Mouse (Mus musculus): ENCODE results near the gene Bmp2k. TPM values are rescaled to one million over a fixed set of nuclear protein-coding genes. Genes with fewer than 3 reads are reported as not detected.

Bmp2k gene
- total and polyA plus RNA-seq, 3 experiments: 7.9 to 9.1 (median 8.9) TPM

DNA sequence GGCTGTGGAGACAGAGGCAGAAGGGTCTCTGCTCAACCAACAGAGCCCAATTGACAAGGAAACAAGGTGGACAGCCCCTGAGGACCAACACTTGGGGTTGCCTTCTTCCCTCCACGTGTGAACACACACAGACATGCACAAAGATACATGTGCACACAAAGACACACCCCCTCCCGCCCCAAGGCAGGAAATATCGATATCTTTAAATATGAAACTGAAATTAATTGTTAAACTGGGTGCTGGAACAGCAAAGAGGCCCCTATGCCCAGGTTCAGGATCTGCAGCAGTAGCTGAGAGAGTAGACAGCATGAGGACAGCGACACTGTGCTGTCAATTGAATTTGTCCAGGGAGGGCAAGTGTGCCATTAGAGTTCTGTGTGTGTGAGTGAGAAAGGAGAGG lies 68.3 kb downstream of the Bmp2k start:
- H3K27me3 ChIP-seq (replicated peaks): no peaks in the 10 kb centered on the region
- DNase-seq (ENCODE audit: extremely low read depth): no peak
- no peaks in the 10 kb centered on the region for H3K79me2 ChIP-seq (replicated peaks; ENCODE audit: control insufficient read depth, extremely low read depth, insufficient read depth, poor library complexity, severe bottlenecking)
- H3K4me2 ChIP-seq (ENCODE audit: insufficient read depth, low read depth, poor library complexity, severe bottlenecking): no peak overlapping the region
- H3K9ac ChIP-seq (ENCODE audit: insufficient read depth, low read depth): no peak overlapping the region
- no peaks in the 10 kb centered on the region for H3K9me3 ChIP-seq (replicated peaks; ENCODE audit: low read length)
- dilution Hi-C loops (cut with MboI; ENCODE audit: extremely low pct_ligation_motif_present, extremely low pct_unique_long_range_greater_than_20kb, low sequenced_read_pairs) (no loop called here), in situ Hi-C loops (cut with MboI; ENCODE audit: low pct_ligation_motif_present, low pct_unique_long_range_greater_than_20kb, low sequenced_read_pairs) (no loop called here)
- H3K4me1 ChIP-seq (ENCODE audit: control insufficient read depth in 1 of 2, insufficient read depth in 2 of 2): no peaks in the 10 kb centered on the region
- H3K27ac ChIP-seq (ENCODE audit: insufficient read depth, low read depth): no peak overlapping the region
- no peak for TF ChIP-seq MEF2A (IDR thresholded peaks at IDR 0.05; ENCODE audit: borderline replicate concordance, low read depth, low read length)
- TF ChIP-seq MAFK (IDR thresholded peaks at IDR 0.05; ENCODE audit: insufficient replicate concordance, low read length): no peak
- TF ChIP-seq NRF1 (IDR thresholded peaks at IDR 0.05; ENCODE audit: low read depth, low read length): no peak
- TF ChIP-seq ZNF384 (IDR thresholded peaks at IDR 0.05; ENCODE audit: low read depth, low read length): no peak
- no peak for TF ChIP-seq GABPA (IDR thresholded peaks at IDR 0.05; ENCODE audit: insufficient replicate concordance, low read depth, low read length)
- no peak for TF ChIP-seq EP300 (IDR thresholded peaks at IDR 0.05; ENCODE audit: low read length)
- TF ChIP-seq JUN (IDR thresholded peaks at IDR 0.05; ENCODE audit: insufficient read depth, low read depth, low read length): no peak
- peaks cover 66 to 83% of the 10 kb centered on the region in 2 experiments for H3K36me3 ChIP-seq (replicated peaks in 1 of 2; ENCODE audit: control insufficient read depth in 1 of 2, insufficient read depth in 1 of 2, low read length in 1 of 2)
- no peak overlapping the region for H3K4me3 ChIP-seq (replicated peaks in 1 of 3; ENCODE audit: low read depth in 2 of 3, low read length in 2 of 3, poor library complexity in 1 of 3)

DNA sequence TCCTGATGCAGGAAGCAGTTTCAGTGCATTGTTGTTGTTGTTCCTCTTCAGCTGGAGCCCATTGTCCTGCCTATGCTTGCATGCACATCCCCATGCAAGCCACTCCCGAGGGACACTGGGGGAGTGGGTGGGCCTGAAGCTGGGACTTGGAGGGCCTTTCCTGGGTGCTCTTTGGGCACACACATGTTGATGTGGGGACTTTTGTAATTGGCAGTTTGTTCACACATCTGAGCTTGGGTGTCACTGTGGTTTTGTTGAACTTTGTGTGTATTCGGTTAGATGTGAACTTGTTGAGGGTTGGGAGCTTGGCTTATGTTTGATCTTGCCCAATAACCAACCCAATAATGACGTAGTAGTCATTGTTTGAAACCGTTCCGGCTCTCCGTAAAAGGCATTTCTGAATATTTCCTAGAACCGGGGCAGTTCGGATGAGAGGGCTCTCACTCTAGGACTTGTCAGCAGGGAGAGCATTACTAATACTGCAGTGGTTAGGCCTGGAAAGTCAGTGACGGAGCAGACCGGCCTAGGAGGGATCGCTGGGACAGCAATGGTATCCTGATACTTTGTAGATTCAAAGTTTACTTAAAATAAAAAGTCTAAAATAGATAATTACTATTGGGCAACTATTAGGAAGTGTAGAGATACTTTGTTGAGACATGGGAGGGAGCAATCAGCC lies 78.1 kb downstream of the Bmp2k start:
- H3K4me2 ChIP-seq (ENCODE audit: insufficient read depth, low read depth, poor library complexity, severe bottlenecking): no peak overlapping the region
- in situ Hi-C loops (cut with MboI; ENCODE audit: low pct_ligation_motif_present, low pct_unique_long_range_greater_than_20kb, low sequenced_read_pairs) (no loop called here), dilution Hi-C loops (cut with MboI; ENCODE audit: extremely low pct_ligation_motif_present, extremely low pct_unique_long_range_greater_than_20kb, low sequenced_read_pairs) (no loop called here)
- H3K9me3 ChIP-seq (replicated peaks; ENCODE audit: low read length): no peaks in the 10 kb centered on the region
- H3K27me3 ChIP-seq (replicated peaks): no peaks in the 10 kb centered on the region
- DNase-seq (ENCODE audit: extremely low read depth): no peak
- H3K4me1 ChIP-seq (ENCODE audit: control insufficient read depth in 1 of 2, insufficient read depth in 2 of 2): peaks cover 0 to 12% of the 10 kb centered on the region in 2 experiments; a peak in 2 of 4 replicates
- H3K79me2 ChIP-seq (replicated peaks; ENCODE audit: control insufficient read depth, extremely low read depth, insufficient read depth, poor library complexity, severe bottlenecking): no peaks in the 10 kb centered on the region
- no peak overlapping the region for H3K9ac ChIP-seq (ENCODE audit: insufficient read depth, low read depth)
- no peak overlapping the region for H3K4me3 ChIP-seq (replicated peaks in 1 of 3; ENCODE audit: low read depth in 2 of 3, low read length in 2 of 3, poor library complexity in 1 of 3)
- peaks cover 29 to 52% of the 10 kb centered on the region in 2 experiments for H3K36me3 ChIP-seq (replicated peaks in 1 of 2; ENCODE audit: control insufficient read depth in 1 of 2, insufficient read depth in 1 of 2, low read length in 1 of 2)
- no peak overlapping the region for H3K27ac ChIP-seq (ENCODE audit: insufficient read depth, low read depth)
- TF ChIP-seq TBP (conservative IDR thresholded peaks at IDR 0.05; ENCODE audit: low read depth, low read length): no peak
- TF ChIP-seq SIN3A (IDR thresholded peaks at IDR 0.05; ENCODE audit: low read length): no peak
- TF ChIP-seq USF1 (IDR thresholded peaks at IDR 0.05; ENCODE audit: low read depth, low read length): no peak
- TF ChIP-seq MEF2A (IDR thresholded peaks at IDR 0.05; ENCODE audit: borderline replicate concordance, low read depth, low read length): no peak
- no peak for TF ChIP-seq ETS1 (conservative IDR thresholded peaks at IDR 0.05; ENCODE audit: low read depth, low read length)
- no peak for TF ChIP-seq POLR2AphosphoS2 (IDR thresholded peaks at IDR 0.05; ENCODE audit: low read depth, low read length)
- no peak for TF ChIP-seq KAT2A (IDR thresholded peaks at IDR 0.05; ENCODE audit: insufficient replicate concordance, low read length)
- TF ChIP-seq SMC3 (IDR thresholded peaks at IDR 0.05; ENCODE audit: low read depth, low read length): no peak
- no peak for TF ChIP-seq HCFC1 (IDR thresholded peaks at IDR 0.05; ENCODE audit: low read depth, low read length)
- no peak for TF ChIP-seq MYC (IDR thresholded peaks at IDR 0.05; ENCODE audit: low read depth, low read length)
- no peak for TF ChIP-seq MAFK (IDR thresholded peaks at IDR 0.05; ENCODE audit: insufficient replicate concordance, low read length)
- TF ChIP-seq ZNF384 (IDR thresholded peaks at IDR 0.05; ENCODE audit: low read depth, low read length): no peak
- no peak for TF ChIP-seq MAZ (IDR thresholded peaks at IDR 0.05; ENCODE audit: low read depth, low read length)
- no peak for TF ChIP-seq EP300 (IDR thresholded peaks at IDR 0.05; ENCODE audit: low read length)
- no peak for TF ChIP-seq CHD2 (IDR thresholded peaks at IDR 0.05; ENCODE audit: low read length)
- TF ChIP-seq UBTF (IDR thresholded peaks at IDR 0.05; ENCODE audit: low read depth, low read length): no peak

All from CH12.LX (cell line).